Mouse (Mus musculus): ENCODE measurements at regions not wholly inside any gene's neighbourhood (a gene's known extent, or its start where the extent isn't known, plus 50 kb on each side); places are given as distances from the start of the nearest gene placed in this dataset.

GRCm38 (mm10) chr8:56784441-56784840 is 233.6 kb downstream of the Fbxo8 start:
- H3K36me3 ChIP-seq (ENCODE audit: control insufficient read depth, insufficient read depth, low read length): no peaks in the 10 kb centered on the region
- H3K9ac ChIP-seq (ENCODE audit: low read depth, low read length): no peak overlapping the region
- H3K4me1 ChIP-seq (ENCODE audit: control insufficient read depth, insufficient read depth, low read length): no peaks in the 10 kb centered on the region
- no peaks in the 10 kb centered on the region for H3K27me3 ChIP-seq (ENCODE audit: control insufficient read depth, insufficient read depth, low read length)
- H3K79me2 ChIP-seq (ENCODE audit: control insufficient read depth, insufficient read depth, low read length): no peaks in the 10 kb centered on the region
- no peak overlapping the region for H3K27ac ChIP-seq (replicated peaks; ENCODE audit: insufficient read depth, low read depth, low read length)
- no peak overlapping the region for H3K4me3 ChIP-seq (ENCODE audit: insufficient read depth, low read depth, low read length)
- TF ChIP-seq CTCF (IDR thresholded peaks at IDR 0.05; ENCODE audit: low read depth, low read length) (no peak), POLR2A (IDR thresholded peaks at IDR 0.05; ENCODE audit: extremely low read depth, insufficient read depth, low read length) (no peak)
- 50% methylated on average over 2 of the region's 2 CpGs for WGBS
- DNase-seq (ENCODE audit: extremely low read depth, low read depth, low spot score): no peak

GRCm38 (mm10) chr8:56789549-56790270 is 238.8 kb downstream of the Fbxo8 start:
- WGBS: 72% methylated on average over 2 of the region's 2 CpGs
- H3K4me1 ChIP-seq (ENCODE audit: control insufficient read depth, insufficient read depth, low read length): no peaks in the 10 kb centered on the region
- no peaks in the 10 kb centered on the region for H3K36me3 ChIP-seq (ENCODE audit: control insufficient read depth, insufficient read depth, low read length)
- DNase-seq (ENCODE audit: extremely low read depth, low read depth, low spot score): no peak
- H3K4me3 ChIP-seq (ENCODE audit: insufficient read depth, low read depth, low read length): no peak overlapping the region
- TF ChIP-seq CTCF (IDR thresholded peaks at IDR 0.05; ENCODE audit: low read depth, low read length): no peak
- no peak for TF ChIP-seq POLR2A (IDR thresholded peaks at IDR 0.05; ENCODE audit: extremely low read depth, insufficient read depth, low read length)
- no peaks in the 10 kb centered on the region for H3K27me3 ChIP-seq (ENCODE audit: control insufficient read depth, insufficient read depth, low read length)
- no peak overlapping the region for H3K27ac ChIP-seq (replicated peaks; ENCODE audit: insufficient read depth, low read depth, low read length)
- no peak overlapping the region for H3K9ac ChIP-seq (ENCODE audit: low read depth, low read length)
- no peaks in the 10 kb centered on the region for H3K79me2 ChIP-seq (ENCODE audit: control insufficient read depth, insufficient read depth, low read length)

GRCm38 (mm10) chr8:56832651-56833050 is 281.8 kb downstream of the Fbxo8 start:
- no peaks in the 10 kb centered on the region for H3K79me2 ChIP-seq (ENCODE audit: control insufficient read depth, insufficient read depth, low read length)
- no peak overlapping the region for H3K4me3 ChIP-seq (ENCODE audit: insufficient read depth, low read depth, low read length)
- no peaks in the 10 kb centered on the region for H3K27me3 ChIP-seq (ENCODE audit: control insufficient read depth, insufficient read depth, low read length)
- TF ChIP-seq POLR2A (IDR thresholded peaks at IDR 0.05; ENCODE audit: extremely low read depth, insufficient read depth, low read length) (no peak), CTCF (IDR thresholded peaks at IDR 0.05; ENCODE audit: low read depth, low read length) (no peak)
- DNase-seq (ENCODE audit: extremely low read depth, low read depth, low spot score): no peak
- H3K27ac ChIP-seq (replicated peaks; ENCODE audit: insufficient read depth, low read depth, low read length): no peak overlapping the region
- no peak overlapping the region for H3K9ac ChIP-seq (ENCODE audit: low read depth, low read length)
- no peaks in the 10 kb centered on the region for H3K4me1 ChIP-seq (ENCODE audit: control insufficient read depth, insufficient read depth, low read length)
- WGBS: 95% methylated on average over 5 of the region's 5 CpGs
- no peaks in the 10 kb centered on the region for H3K36me3 ChIP-seq (ENCODE audit: control insufficient read depth, insufficient read depth, low read length)

- no peak for TF ChIP-seq CTCF (IDR thresholded peaks at IDR 0.05; ENCODE audit: low read depth, low read length)
- TF ChIP-seq POLR2A (IDR thresholded peaks at IDR 0.05; ENCODE audit: extremely low read depth, insufficient read depth, low read length): no peak
- whole genome bisulfite sequencing: 45% methylated on average over 4 of the region's 4 CpGs
- no peak for DNase-seq (ENCODE audit: extremely low read depth, low read depth, low spot score)
- H3K36me3 ChIP-seq (ENCODE audit: control insufficient read depth, insufficient read depth, low read length): no peaks in the 10 kb centered on the region
- H3K27ac ChIP-seq (replicated peaks; ENCODE audit: insufficient read depth, low read depth, low read length): no peak overlapping the region
- H3K27me3 ChIP-seq (ENCODE audit: control insufficient read depth, insufficient read depth, low read length): no peaks in the 10 kb centered on the region
- H3K9ac ChIP-seq (ENCODE audit: low read depth, low read length): no peak overlapping the region
- H3K4me1 ChIP-seq (ENCODE audit: control insufficient read depth, insufficient read depth, low read length): no peaks in the 10 kb centered on the region
- H3K79me2 ChIP-seq (ENCODE audit: control insufficient read depth, insufficient read depth, low read length): no peaks in the 10 kb centered on the region
- no peak overlapping the region for H3K4me3 ChIP-seq (ENCODE audit: insufficient read depth, low read depth, low read length)
These were observed 282.2 kb downstream of the Fbxo8 start for GRCm38 (mm10) chr8:56833129-56833528.

GRCm38 (mm10) chr8:56883449-56883848 is 332.6 kb downstream of the Fbxo8 start:
- Histone ChIP-seq H3K4me1 (ENCODE audit: control insufficient read depth, insufficient read depth, low read length) (no peaks in the 10 kb centered on the region), H3K27ac (replicated peaks; ENCODE audit: insufficient read depth, low read depth, low read length) (no peak overlapping the region), H3K4me3 (ENCODE audit: insufficient read depth, low read depth, low read length) (no peak overlapping the region), H3K36me3 (ENCODE audit: control insufficient read depth, insufficient read depth, low read length) (no peaks in the 10 kb centered on the region), H3K79me2 (ENCODE audit: control insufficient read depth, insufficient read depth, low read length) (no peaks in the 10 kb centered on the region), H3K9ac (ENCODE audit: low read depth, low read length) (no peak overlapping the region), H3K27me3 (ENCODE audit: control insufficient read depth, insufficient read depth, low read length) (no peaks in the 10 kb centered on the region)
- WGBS: 32% methylated on average over 8 of the region's 8 CpGs
- DNase-seq (ENCODE audit: extremely low read depth, low read depth, low spot score): peak; percentile 32
- TF ChIP-seq POLR2A (IDR thresholded peaks at IDR 0.05; ENCODE audit: extremely low read depth, insufficient read depth, low read length) (no peak), CTCF (IDR thresholded peaks at IDR 0.05; ENCODE audit: low read depth, low read length) (no peak)

- Histone ChIP-seq H3K9ac (ENCODE audit: low read depth, low read length) (no peak overlapping the region), H3K4me3 (ENCODE audit: insufficient read depth, low read depth, low read length) (no peak overlapping the region), H3K36me3 (ENCODE audit: control insufficient read depth, insufficient read depth, low read length) (no peaks in the 10 kb centered on the region), H3K27ac (replicated peaks; ENCODE audit: insufficient read depth, low read depth, low read length) (no peak overlapping the region), H3K4me1 (ENCODE audit: control insufficient read depth, insufficient read depth, low read length) (no peaks in the 10 kb centered on the region), H3K79me2 (ENCODE audit: control insufficient read depth, insufficient read depth, low read length) (no peaks in the 10 kb centered on the region), H3K27me3 (ENCODE audit: control insufficient read depth, insufficient read depth, low read length) (no peaks in the 10 kb centered on the region)
- DNase-seq (ENCODE audit: extremely low read depth, low read depth, low spot score): peak; percentile 9
- WGBS: 17% methylated on average over 1 of the region's 1 CpGs
- no peak for TF ChIP-seq POLR2A (IDR thresholded peaks at IDR 0.05; ENCODE audit: extremely low read depth, insufficient read depth, low read length)
- TF ChIP-seq CTCF (IDR thresholded peaks at IDR 0.05; ENCODE audit: low read depth, low read length): no peak
These were observed 333.3 kb downstream of the Fbxo8 start for GRCm38 (mm10) chr8:56884195-56884594.
